Mouse (Mus musculus) thymus, adult 2 months (tissue): ENCODE measurements at regions not wholly inside any gene's neighbourhood (a gene's known extent, or its start where the extent isn't known, plus 50 kb on each side); places are given as distances from the start of the nearest gene placed in this dataset.

Source experiments
- CTCF ChIP-seq: fragments of 200-500 bp; IDR thresholded peaks from 2 replicates; pipeline ENCODE4 v1.5.1; 2012; ENCODE audit warnings: mild to moderate bottlenecking, control low read depth, low read length, moderate library complexity, borderline replicate concordance; ENCODE audit not compliant: control insufficient read depth, poor library complexity, insufficient read depth; ENCODE audit errors: extremely low read depth
- POLR2A ChIP-seq: fragments of 200-500 bp; IDR thresholded peaks from 2 replicates; pipeline ENCODE4 v1.6.1; 2012; ENCODE audit warnings: mild to moderate bottlenecking, low read length, control low read depth, moderate library complexity; ENCODE audit not compliant: control insufficient read depth, poor library complexity, insufficient read depth; ENCODE audit errors: extremely low read depth

DNA sequence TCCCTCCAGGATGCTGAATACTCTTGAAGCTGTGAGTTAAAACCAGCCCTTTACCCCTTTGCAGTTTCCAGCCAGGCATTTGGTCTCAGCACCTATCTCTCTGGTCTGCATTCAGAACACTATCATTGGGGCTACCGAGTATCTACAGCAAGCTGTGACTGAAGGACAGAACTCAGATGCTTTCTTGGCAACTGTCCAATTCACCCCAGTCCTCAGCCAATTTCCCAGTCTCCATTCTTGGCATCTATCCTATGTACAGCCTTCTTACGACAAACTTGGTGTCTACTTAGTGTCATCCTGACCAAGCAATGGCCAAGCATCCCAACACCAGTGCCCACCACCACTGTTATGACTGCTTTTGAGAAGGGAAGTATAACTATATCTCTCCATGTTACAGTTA lies 109.7 kb upstream of the Kdm8 start:
- no peak for TF ChIP-seq CTCF
- TF ChIP-seq POLR2A: no peak
